Mouse (Mus musculus): ENCODE data around the gene Scube3. TPM values are rescaled to one million over a fixed set of nuclear protein-coding genes. Genes with fewer than 3 reads are reported as not detected.
A peak's percentile ranks its signal among the peaks of the same experiment; 100 is the strongest.

Gene Scube3
- polyA plus RNA-seq, 1 experiment from 2014 or later = 9.4 TPM

- 25% methylated on average over 14 of the region's 14 CpGs for WGBS
These were observed 34.7 kb upstream of the Scube3 start for GRCm38 (mm10) chr17:28107275-28107674.

GRCm38 (mm10) chr17:28112266-28112665 lies 29.7 kb upstream of the Scube3 start:
- Histone ChIP-seq H3K4me1 (peaks cover 30% of the 10 kb centered on the region), H3K4me3 (no peak overlapping the region), H3K9ac (no peak overlapping the region), H3K4me2 (no peak overlapping the region), H3K36me3 (no peaks in the 10 kb centered on the region), H3K9me3 (no peaks in the 10 kb centered on the region), H3K27ac (no peak overlapping the region), H3K27me3 (no peaks in the 10 kb centered on the region)
- no peak for ATAC-seq (ENCODE audit: insufficient number of reproducible peaks, insufficient read depth, low FRiP score, low TSS enrichment, low read depth)
- WGBS = 87% methylated on average over 8 of the region's 8 CpGs

More at GRCm38 (mm10) chr17:28107275-28107674, 34.7 kb upstream of the Scube3 start:
- Histone ChIP-seq H3K9me3 (no peaks in the 10 kb centered on the region), H3K4me2 (no peak overlapping the region), H3K27ac (no peak overlapping the region), H3K4me3 (no peak overlapping the region), H3K27me3 (no peaks in the 10 kb centered on the region), H3K36me3 (no peaks in the 10 kb centered on the region), H3K9ac (no peak overlapping the region), H3K4me1 (peaks cover 14% of the 10 kb centered on the region)
- ATAC-seq (ENCODE audit: insufficient number of reproducible peaks, insufficient read depth, low FRiP score, low TSS enrichment, low read depth) = no peak

DNA sequence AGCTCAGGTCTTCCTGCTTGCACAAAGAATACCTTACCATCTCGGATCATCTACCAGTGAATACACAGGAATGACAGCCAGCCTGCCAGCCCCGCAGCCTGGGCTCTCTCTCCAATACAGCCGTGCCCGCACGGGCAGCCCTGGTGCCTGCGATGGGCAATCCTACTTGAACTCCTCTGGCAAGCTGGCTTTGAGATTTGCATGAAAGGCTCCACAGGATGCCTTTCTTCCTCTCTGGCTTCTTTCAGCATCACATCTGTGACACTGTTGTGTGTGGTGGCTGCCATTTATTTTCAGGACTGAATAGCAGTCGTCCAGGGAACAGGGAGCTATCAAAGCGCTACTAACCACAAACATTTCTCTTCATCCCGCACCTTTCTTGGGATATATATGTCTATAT lies 25.6 kb upstream of the Scube3 start:
- Histone ChIP-seq H3K4me3 (no peak overlapping the region), H3K36me3 (no peaks in the 10 kb centered on the region), H3K9ac (no peak overlapping the region), H3K9me3 (no peaks in the 10 kb centered on the region), H3K27ac (no peak overlapping the region), H3K4me2 (no peak overlapping the region), H3K27me3 (no peaks in the 10 kb centered on the region), H3K4me1 (peaks cover 23% of the 10 kb centered on the region)
- 87% methylated on average over 9 of the region's 9 CpGs for WGBS
- ATAC-seq (ENCODE audit: insufficient number of reproducible peaks, insufficient read depth, low FRiP score, low TSS enrichment, low read depth) = no peak

GRCm38 (mm10) chr17:28117451-28118209 lies 24.3 kb upstream of the Scube3 start:
- 54% methylated on average over 19 of the region's 19 CpGs for WGBS
- no peak overlapping the region for H3K27ac ChIP-seq
- no peak for ATAC-seq (ENCODE audit: insufficient number of reproducible peaks, insufficient read depth, low FRiP score, low TSS enrichment, low read depth)

GRCm38 (mm10) chr17:28120460-28120859 lies 21.5 kb upstream of the Scube3 start:
- Histone ChIP-seq H3K9ac (no peak overlapping the region), H3K27ac (no peak overlapping the region), H3K4me1 (peaks cover 30% of the 10 kb centered on the region), H3K9me3 (no peaks in the 10 kb centered on the region), H3K4me2 (no peak overlapping the region), H3K4me3 (no peak overlapping the region), H3K27me3 (no peaks in the 10 kb centered on the region), H3K36me3 (no peaks in the 10 kb centered on the region)
- WGBS = 87% methylated on average over 5 of the region's 5 CpGs
- no peak for ATAC-seq (ENCODE audit: insufficient number of reproducible peaks, insufficient read depth, low FRiP score, low TSS enrichment, low read depth)

More at GRCm38 (mm10) chr17:28117451-28118209, 24.3 kb upstream of the Scube3 start:
- H3K4me2 ChIP-seq = no peak overlapping the region
- no peak overlapping the region for H3K4me3 ChIP-seq
- 0 out of 2 replicates have a peak overlapping the region, but pooled peaks have one; percentile 21 for H3K9ac ChIP-seq
- no peaks in the 10 kb centered on the region for H3K27me3 ChIP-seq
- no peaks in the 10 kb centered on the region for H3K9me3 ChIP-seq
- peaks cover 25% of the 10 kb centered on the region for H3K4me1 ChIP-seq
- H3K36me3 ChIP-seq = no peaks in the 10 kb centered on the region

GRCm38 (mm10) chr17:28122949-28123348 lies 19.0 kb upstream of the Scube3 start:
- Histone ChIP-seq H3K9me3 (no peaks in the 10 kb centered on the region), H3K36me3 (no peaks in the 10 kb centered on the region), H3K4me3 (no peak overlapping the region), H3K9ac (peak overlapping the region; percentile 51; the same call in 1 of the 2 replicates), H3K27ac (peak overlapping the region; percentile 62), H3K27me3 (no peaks in the 10 kb centered on the region), H3K4me2 (peak overlapping the region; percentile 37), H3K4me1 (peaks cover 26% of the 10 kb centered on the region)
- ATAC-seq (ENCODE audit: insufficient number of reproducible peaks, insufficient read depth, low FRiP score, low TSS enrichment, low read depth) = no peak
- 18% methylated on average over 13 of the region's 13 CpGs for WGBS

DNA sequence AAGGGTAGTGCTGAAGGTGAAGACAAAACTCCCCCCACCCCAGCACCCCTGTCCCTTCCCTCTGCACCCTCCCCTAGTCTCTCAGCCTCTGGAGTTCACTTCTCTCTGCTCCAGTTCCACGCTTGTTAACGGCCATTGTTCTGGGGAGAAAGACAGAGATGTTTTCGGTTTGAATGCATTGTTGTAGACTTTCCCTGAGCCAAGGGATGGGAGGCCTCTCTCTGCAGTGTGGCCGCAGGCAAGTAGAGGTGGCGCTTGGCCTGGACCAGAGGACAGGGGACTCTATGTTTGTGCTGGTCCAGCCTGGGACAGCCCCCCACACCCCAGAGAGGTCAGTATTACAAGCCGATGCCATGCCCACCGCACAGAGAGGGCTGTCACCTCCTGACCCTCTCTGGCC lies 18.3 kb upstream of the Scube3 start:
- Histone ChIP-seq H3K9ac (peak overlapping the region; percentile 51; the same call in 1 of the 2 replicates), H3K36me3 (no peaks in the 10 kb centered on the region), H3K4me3 (no peak overlapping the region), H3K4me2 (peak overlapping the region; percentile 37), H3K9me3 (no peaks in the 10 kb centered on the region), H3K27me3 (no peaks in the 10 kb centered on the region), H3K4me1 (peaks cover 24% of the 10 kb centered on the region), H3K27ac (peak overlapping the region; percentile 62)
- 22% methylated on average over 7 of the region's 7 CpGs for WGBS
- ATAC-seq (ENCODE audit: insufficient number of reproducible peaks, insufficient read depth, low FRiP score, low TSS enrichment, low read depth) = no peak

GRCm38 (mm10) chr17:28124368-28124767 lies 17.6 kb upstream of the Scube3 start:
- Histone ChIP-seq H3K4me1 (peaks cover 24% of the 10 kb centered on the region), H3K27ac (peak overlapping the region; percentile 62; the same call in 1 of the 2 replicates), H3K9ac (no peak overlapping the region), H3K4me2 (no peak overlapping the region), H3K27me3 (no peaks in the 10 kb centered on the region), H3K4me3 (no peak overlapping the region), H3K9me3 (no peaks in the 10 kb centered on the region), H3K36me3 (no peaks in the 10 kb centered on the region)
- no peak for ATAC-seq (ENCODE audit: insufficient number of reproducible peaks, insufficient read depth, low FRiP score, low TSS enrichment, low read depth)
- WGBS = 44% methylated on average over 8 of the region's 8 CpGs

GRCm38 (mm10) chr17:28129796-28130195 lies 12.1 kb upstream of the Scube3 start:
- Histone ChIP-seq H3K4me1 (peaks cover 11% of the 10 kb centered on the region), H3K36me3 (no peaks in the 10 kb centered on the region), H3K27ac (no peak overlapping the region), H3K27me3 (no peaks in the 10 kb centered on the region), H3K4me3 (no peak overlapping the region), H3K9ac (no peak overlapping the region), H3K9me3 (no peaks in the 10 kb centered on the region), H3K4me2 (no peak overlapping the region)
- ATAC-seq (ENCODE audit: insufficient number of reproducible peaks, insufficient read depth, low FRiP score, low TSS enrichment, low read depth) = no peak
- 88% methylated on average over 5 of the region's 5 CpGs for WGBS

- H3K4me2 ChIP-seq = no peak overlapping the region
- no peaks in the 10 kb centered on the region for H3K36me3 ChIP-seq
- no peaks in the 10 kb centered on the region for H3K9me3 ChIP-seq
- H3K27ac ChIP-seq = no peak overlapping the region
- no peak overlapping the region for H3K4me3 ChIP-seq
- ATAC-seq (ENCODE audit: insufficient number of reproducible peaks, insufficient read depth, low FRiP score, low TSS enrichment, low read depth) = no peak
- no peak overlapping the region for H3K9ac ChIP-seq
- H3K4me1 ChIP-seq = peaks cover 11% of the 10 kb centered on the region; the same call in 1 of the 2 replicates
- no peaks in the 10 kb centered on the region for H3K27me3 ChIP-seq
- WGBS = 63% methylated on average over 5 of the region's 5 CpGs
These were observed 11.4 kb upstream of the Scube3 start for GRCm38 (mm10) chr17:28130391-28131125.

- Histone ChIP-seq H3K36me3 (no peaks in the 10 kb centered on the region), H3K9me3 (no peaks in the 10 kb centered on the region), H3K4me2 (no peak overlapping the region), H3K27me3 (no peaks in the 10 kb centered on the region), H3K9ac (0 out of 2 replicates have a peak overlapping the region, but pooled peaks have one; percentile 11), H3K4me3 (no peak overlapping the region), H3K27ac (no peak overlapping the region), H3K4me1 (peaks cover 12% of the 10 kb centered on the region)
- ATAC-seq (ENCODE audit: insufficient number of reproducible peaks, insufficient read depth, low FRiP score, low TSS enrichment, low read depth) = no peak
These were observed 10.8 kb upstream of the Scube3 start for GRCm38 (mm10) chr17:28131156-28131555.
